Mouse (Mus musculus): ENCODE results near the gene Snx14.

Snx14 gene

DNA sequence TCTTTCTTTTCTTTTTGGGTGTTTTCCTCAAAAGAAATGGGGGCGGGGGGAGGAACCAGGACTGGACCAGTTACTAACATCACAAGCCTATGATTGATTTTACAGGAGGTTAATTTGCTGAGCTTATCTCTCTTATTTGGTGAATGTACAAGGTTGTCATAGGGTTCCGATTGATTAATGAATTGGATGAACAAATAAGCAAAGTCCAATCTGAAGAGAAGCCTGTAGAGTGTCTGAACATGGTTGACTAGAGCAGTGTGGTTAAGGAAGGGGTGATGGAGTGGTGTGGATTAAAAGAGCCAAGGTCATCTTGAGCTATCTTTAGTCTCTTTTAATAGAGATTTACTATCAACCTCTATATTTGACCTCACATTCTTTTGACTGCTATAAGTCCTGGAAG is 94.3 kb downstream of the Snx14 start:
- DNase-seq (ENCODE audit: low spot score) = no peak

DNA sequence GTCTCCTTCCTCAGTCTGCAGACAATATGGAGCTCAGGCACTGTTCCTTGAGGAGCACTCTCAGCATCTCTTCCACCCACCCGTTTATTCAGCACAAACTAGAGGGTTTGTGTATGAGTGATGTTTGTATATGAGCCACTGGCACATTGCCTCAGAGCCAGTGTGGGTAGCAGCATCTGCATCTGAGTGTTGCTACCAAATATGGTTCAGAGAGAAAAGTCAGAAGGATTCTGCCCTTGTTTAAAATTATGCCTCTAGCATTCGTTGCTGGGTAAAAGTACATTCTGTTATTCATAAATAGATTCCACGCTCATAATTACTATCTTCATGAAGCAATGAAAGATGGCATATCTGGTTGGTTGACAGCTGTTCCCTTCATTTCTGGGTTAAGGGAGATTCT is 96.1 kb downstream of the Snx14 start:
- no peak for DNase-seq (ENCODE audit: low spot score)

DNA sequence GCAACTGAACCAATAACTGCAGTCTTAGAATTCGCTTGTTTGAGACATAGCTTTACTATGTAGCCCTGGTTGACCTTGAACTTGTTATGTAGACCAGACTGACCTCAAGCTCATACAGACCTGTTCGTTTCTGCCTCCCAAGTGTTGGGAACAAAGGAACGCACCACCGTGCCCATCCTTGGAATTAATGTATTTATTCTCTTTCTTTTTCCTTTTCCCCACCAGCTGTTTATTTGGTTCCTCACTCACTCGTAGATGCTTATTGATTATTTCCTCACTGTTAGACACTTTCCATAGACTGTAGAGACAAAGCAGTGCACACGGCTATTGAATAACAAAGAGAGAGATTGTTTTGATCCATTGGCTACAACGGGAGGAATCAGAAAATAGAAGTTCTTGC is 96.5 kb downstream of the Snx14 start:
- DNase-seq (ENCODE audit: low spot score) = no peak

DNA sequence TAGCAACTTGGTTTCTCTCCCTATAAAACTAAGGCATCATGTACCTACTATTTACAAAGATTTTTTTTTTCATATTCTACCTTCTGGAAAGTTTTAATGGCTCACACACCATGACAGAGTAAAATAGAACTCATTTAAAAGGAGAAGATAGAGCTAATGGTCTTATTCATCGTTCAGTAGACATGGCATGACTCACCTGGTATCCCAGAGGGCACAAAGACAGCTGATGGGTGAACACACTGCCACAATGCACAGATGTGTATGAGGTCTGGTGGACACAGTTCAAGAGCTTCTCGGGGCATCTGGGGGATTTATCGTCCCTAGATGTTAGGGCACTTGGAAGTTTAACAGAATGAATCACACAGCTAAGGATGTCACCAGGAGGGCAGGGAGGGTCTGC is 97.9 kb downstream of the Snx14 start:
- DNase-seq (ENCODE audit: low spot score) = no peak

DNA sequence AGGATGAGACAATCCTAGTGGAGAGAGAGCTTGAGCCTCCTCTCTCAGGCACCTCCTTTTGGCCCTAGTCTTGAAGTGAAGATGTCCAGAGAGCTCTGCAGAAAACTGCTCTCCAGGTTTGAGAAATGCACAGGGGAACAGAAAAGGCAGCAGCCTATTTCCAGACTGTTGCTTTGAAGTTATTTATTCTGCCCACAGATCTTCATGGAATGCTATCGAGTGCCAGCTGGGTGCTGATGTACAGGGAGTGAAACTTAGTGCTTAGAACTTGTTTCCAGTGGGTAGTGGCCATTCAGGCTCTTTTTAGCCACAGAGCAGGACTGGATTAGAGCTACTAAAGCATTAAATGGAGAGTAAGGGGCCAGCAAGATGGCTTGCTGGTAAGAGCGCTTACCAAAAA is 102.9 kb downstream of the Snx14 start:
- DNase-seq (ENCODE audit: low spot score) = no peak

DNA sequence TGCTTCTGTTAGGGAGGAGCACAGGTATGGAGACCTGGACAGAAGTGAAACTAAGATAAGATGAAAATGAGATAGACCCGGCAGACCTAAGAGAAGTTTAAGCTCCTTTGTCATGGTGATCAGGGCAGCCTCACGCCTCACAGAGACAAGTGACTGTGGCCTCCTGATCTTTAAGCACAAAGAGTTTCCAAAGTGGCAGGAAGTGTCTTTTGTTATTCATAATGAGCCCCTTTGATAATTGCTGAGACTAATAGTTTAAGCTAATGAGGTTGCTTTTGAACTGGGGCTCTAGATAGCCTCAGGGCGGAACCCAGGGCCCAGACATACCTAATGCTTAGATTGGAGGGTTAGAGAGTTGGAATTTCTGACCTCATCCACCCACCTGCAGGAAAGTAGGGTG is 106.3 kb downstream of the Snx14 start:
- no peak for DNase-seq (ENCODE audit: low spot score)

DNA sequence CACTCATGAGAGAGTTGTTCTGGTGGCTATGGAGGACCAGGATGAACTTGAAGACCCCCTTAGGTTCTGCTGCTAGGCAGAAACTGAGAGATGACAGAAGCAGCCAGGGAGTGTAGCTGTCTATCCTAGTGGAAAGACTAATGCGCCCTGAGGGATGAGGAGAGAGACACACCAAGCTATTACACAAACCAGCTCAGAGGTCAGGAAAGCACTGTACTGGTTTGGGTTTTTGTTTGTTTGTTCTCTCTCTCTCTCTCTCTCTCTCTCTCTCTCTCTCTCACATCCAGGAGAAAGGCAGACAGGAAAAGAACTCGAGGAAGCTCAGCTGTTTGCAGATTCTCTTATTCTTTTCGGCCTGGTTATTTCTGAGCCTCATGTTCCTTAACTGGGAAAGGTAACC is 108.4 kb downstream of the Snx14 start:
- DNase-seq (ENCODE audit: low spot score) = peak; percentile 54

DNA sequence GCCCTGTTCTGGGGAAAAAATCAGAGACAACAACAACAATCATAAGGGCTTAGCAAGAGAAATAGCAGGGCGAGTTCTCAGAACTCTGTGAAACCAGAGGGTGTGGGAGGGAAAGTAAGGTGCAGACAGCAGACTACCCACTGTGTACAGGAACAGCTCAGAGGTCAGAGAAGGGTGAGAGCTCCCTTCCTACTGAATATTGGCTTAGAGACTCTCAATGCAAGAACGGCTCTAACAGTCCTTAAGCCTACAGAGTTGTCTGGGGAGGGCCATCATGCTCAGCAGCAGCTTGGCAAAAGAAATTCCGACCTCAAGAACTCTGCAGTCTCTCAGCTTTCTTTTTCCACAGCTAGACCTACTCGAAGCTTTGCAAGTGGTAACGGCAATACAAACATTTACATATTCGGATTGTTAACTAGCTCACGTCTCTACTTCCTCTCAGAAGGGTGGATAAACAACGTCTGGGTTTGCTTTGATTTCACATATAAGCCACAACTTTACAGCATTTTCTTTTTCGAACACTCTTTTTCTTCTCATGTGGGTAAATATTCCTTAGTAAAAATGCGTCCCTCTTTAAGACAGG is 109.5 kb downstream of the Snx14 start:
- DNase-seq (ENCODE audit: low spot score) = peak; percentile 7

DNA sequence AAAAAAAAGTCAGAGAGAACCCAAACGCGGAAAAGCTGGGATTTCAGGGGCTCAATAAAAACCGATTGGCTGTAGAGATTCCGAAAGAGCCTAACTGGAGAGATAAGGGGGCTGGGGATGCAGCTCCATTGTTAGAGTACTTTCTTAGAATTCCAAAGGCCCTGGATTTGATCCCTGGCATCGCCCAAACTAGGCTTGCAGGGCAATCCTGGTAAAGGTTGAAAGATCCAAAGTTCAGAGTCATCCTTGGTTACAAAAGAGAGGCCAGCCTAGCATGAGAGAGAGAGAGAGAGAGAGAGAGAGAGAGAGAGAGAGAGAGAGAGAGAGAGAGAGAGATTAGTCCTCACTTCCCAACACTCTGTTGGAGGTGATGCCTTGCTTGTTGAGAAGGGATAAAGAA is 110.1 kb downstream of the Snx14 start:
- DNase-seq (ENCODE audit: low spot score) = peak; percentile 36

DNA sequence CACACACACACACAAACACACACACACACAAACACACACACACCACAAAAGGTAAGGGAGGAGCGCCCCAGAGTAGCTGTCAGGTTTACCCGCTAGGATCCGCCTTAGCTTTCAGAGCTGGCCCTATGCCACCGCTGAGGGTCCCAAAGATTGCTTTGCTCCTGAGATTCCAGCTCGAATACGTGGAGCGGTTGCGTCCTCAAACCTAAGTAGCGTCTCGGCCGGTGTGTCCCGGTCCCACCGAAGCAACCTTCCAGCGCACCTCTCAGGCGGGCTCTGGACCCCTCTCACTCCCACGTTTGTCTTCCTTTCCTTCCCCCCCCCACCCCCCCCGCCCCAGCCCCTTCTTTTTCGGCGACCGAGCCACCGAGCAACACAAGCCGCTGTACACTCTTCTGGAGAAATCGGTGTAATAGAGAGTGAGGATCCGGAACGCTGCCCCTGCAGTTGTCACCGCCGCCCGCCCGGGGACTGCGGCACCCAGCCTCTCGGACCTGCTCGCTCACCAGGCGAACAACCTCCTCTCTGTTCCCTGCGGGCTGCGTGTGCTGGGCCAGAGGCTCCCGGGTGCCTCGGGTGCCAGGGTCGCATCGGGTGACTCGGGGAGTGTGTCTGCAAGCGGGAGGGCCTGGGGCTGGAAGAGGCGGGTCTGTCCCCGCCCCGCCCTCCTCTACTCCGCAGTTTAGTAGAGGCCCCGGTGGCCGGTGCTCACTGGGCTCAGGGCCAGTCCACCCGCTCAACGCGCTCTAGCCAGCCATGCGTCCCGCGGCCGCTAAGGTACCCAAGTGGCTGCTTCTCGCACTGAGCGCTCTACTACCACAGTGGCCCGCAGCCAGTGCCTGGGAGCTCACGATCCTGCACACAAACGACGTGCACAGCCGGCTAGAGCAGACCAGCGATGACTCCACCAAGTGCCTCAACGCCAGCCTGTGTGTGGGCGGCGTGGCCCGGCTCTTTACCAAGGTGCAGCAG is 111.5 kb downstream of the Snx14 start, which contains the start of gene Nt5e:
TSS of gene Nt5e (plus strand) at position 268 of the 972 bp plus-strand sequence.
- DNase-seq (ENCODE audit: low spot score) = no peak

Measured in adipocyte (in vitro differentiated cells).